Mouse (Mus musculus) midbrain, postnatal 0 days (tissue): ENCODE measurements around the gene Fam172a. TPM values are rescaled to one million over a fixed set of nuclear protein-coding genes. Genes with fewer than 3 reads are reported as not detected.

Experiments used
- ATAC-seq: fragments of 200-750 bp; cut with Nextera tagmentation; 2 replicates; pipeline ENCODE4 v1.8.0; 2017; ENCODE audit warnings: moderate number of reproducible peaks, mild to moderate bottlenecking, moderate TSS enrichment, moderate library complexity; ENCODE audit not compliant: low FRiP score
- DNase-seq: peaks from one replicate; pipeline ENCODE4 v3.0.0-alpha.2; 2015; ENCODE audit warnings: low spot score
- H3K27ac ChIP-seq: fragments of 300-500 bp; sonication (generic); 2 replicates; pipeline ENCODE4 v1.5.1; 2014; ENCODE audit warnings: low read depth, mild to moderate bottlenecking, low read length, mixed read lengths
- H3K27me3 ChIP-seq: fragments of 300-500 bp; sonication (generic); 2 replicates; pipeline ENCODE4 v1.6.1; 2014; ENCODE audit warnings: low read length, control low read depth, mixed read lengths; ENCODE audit not compliant: insufficient read depth
- H3K36me3 ChIP-seq: fragments of 300-500 bp; sonication (generic); 2 replicates; pipeline ENCODE4 v1.6.1; 2014; ENCODE audit warnings: low read length, control low read depth, mixed read lengths; ENCODE audit not compliant: insufficient read depth
- H3K4me1 ChIP-seq: fragments of 300-500 bp; sonication (generic); 2 replicates; pipeline ENCODE4 v1.6.1; 2014; ENCODE audit warnings: mild to moderate bottlenecking, control low read depth, antibody characterized with exemption, low read length, mixed read lengths; ENCODE audit not compliant: insufficient read depth
- H3K4me2 ChIP-seq: fragments of 300-500 bp; sonication (generic); 2 replicates; pipeline ENCODE4 v1.6.1; 2014; ENCODE audit warnings: low read depth, mild to moderate bottlenecking, low read length, mixed read lengths; ENCODE audit not compliant: poor library complexity, severe bottlenecking
- H3K4me3 ChIP-seq: fragments of 300-500 bp; sonication (generic); 2 replicates; pipeline ENCODE4 v1.5.1; 2014; ENCODE audit warnings: low read depth, mild to moderate bottlenecking, low read length, moderate library complexity
- H3K9ac ChIP-seq: fragments of 300-500 bp; sonication (generic); replicated peaks from 2 replicates; pipeline ENCODE4 v1.6.1; 2014; ENCODE audit warnings: mild to moderate bottlenecking, low read length, moderate library complexity, mixed read lengths; ENCODE audit not compliant: poor library complexity, severe bottlenecking
- H3K9me3 ChIP-seq: fragments of 300-500 bp; sonication (generic); 2 replicates; pipeline ENCODE4 v1.6.1; 2016; ENCODE audit warnings: low read length, control low read depth
- CTCF ChIP-seq: IDR thresholded peaks from 2 replicates; pipeline ENCODE4 v1.5.1; 2016; ENCODE audit warnings: antibody characterized with exemption, mild to moderate bottlenecking
- WGBS: fragments of 180-500 bp; shearing (Covaris S2); extraction: QIAGEN DNeasy Blood & Tissue Kit; methylation state at CpG from one replicate; pipeline ENCODE4 v1.1.7; 2014; 5-methylcytosine and 5-hydroxymethylcytosine counted together
- polyA plus RNA-seq: library from polyadenylated mRNA; unstranded; fragments of >200 nt; fragmentation: Nextera tagmentation; extraction: Ambion mirVana; gene quantifications from 2 replicates; pipeline ENCODE4 v1.2.1, GENCODE M21; 2015
- total RNA-seq: library from RNA; depleted of rRNA; stranded (reverse); fragments of >200 nt; gene quantifications from 2 replicates; pipeline ENCODE4 v1.2.3, GENCODE M21; 2014

Gene Fam172a
- total and polyA plus RNA-seq, 2 experiments from 2014 or later = 25.3 to 43.4 TPM

DNA sequence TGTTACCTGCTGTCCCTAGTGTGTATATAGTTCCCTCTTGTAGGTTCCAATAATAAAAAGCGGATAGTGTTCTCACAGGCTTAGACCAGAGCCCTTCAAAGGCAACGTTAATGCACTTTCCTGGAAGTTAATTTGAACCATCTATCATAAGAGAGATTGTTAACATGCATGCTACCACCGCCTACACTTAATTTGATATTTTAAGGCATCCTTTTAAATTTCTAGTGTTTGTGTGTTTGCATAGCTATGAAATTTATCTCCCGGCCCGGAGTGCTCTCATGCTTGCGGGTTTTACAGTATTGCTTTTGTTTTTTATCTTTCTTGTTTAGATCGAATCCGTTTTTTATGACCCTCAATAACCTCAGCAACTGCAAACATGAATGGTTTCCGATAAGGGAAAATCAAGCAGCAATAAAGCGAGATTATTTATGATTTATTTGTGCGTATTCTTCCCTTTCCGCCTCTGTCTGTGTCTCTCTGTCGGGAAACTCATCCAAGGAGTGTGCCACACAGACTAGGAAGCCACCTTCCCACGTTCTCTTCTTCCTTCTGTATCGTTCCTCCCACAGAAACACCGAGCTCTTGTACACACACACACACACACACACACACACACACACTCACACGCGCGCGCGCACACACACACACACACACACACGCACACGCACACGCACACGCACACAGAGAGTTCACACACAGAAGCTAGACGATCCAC lies 492.5 kb downstream of the Fam172a start:
- DNase-seq = no peak

DNA sequence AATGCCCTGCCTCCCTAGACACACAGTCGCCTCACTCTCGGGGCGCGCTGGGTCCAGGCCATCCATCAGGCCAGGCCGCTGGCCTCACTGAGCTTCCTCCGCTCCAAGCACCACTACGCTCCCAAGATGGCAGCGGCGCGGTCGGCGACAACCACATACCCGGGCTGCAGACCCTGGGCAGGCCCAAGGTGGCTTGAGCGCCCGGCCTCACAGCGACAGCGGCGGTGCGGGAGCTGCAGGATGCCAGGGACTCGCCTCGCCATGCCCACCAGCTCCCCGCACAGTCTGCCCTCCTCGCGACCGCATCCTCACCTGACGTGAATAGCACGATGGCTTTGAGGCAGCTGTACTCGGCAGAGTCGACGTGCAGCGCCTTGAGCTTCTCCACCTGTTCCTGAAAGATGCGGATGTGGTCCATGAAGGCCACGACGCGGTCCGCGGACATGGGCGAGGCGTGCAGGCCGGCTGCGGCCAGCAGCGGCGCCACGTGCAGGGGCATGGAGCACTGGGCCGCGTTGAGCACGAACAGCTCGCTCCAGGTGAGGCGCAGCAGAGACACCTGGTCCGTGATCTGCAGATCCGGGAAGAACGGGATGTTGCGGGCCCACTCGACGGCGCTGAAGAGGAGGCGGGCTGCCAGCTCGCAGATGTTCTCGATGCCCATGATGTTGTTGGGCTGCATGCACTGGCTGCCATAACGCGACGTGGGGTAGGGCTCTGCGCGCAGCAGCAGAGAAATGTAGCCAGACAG lies 493.2 kb downstream of the Fam172a start:
- WGBS = 2% methylated on average over 63 of the region's 64 CpGs
- peak overlapping the region; percentile 72 for H3K9ac ChIP-seq
- no peaks in the 10 kb centered on the region for H3K27me3 ChIP-seq
- DNase-seq = no peak
- peak; percentile 41; the same call in 1 of the 2 replicates for ATAC-seq
- no peaks in the 10 kb centered on the region for H3K9me3 ChIP-seq
- H3K4me3 ChIP-seq = peak overlapping the region; percentile 87
- peaks cover 2% of the 10 kb centered on the region; the same call in 1 of the 2 replicates for H3K4me1 ChIP-seq
- H3K4me2 ChIP-seq = peak overlapping the region; percentile 56
- peak overlapping the region; percentile 81 for H3K27ac ChIP-seq
- H3K36me3 ChIP-seq = peaks cover 5% of the 10 kb centered on the region; the same call in 1 of the 2 replicates
- no peak for TF ChIP-seq CTCF

More for the DNA sequence above, 492.5 kb downstream of the Fam172a start:
- no peak for TF ChIP-seq CTCF
- Histone ChIP-seq H3K36me3 (peaks cover 7% of the 10 kb centered on the region; the same call in 1 of the 2 replicates), H3K4me2 (peak overlapping the region; percentile 56), H3K9ac (peak overlapping the region; percentile 72), H3K27ac (peak overlapping the region; percentile 81), H3K27me3 (no peaks in the 10 kb centered on the region), H3K9me3 (no peaks in the 10 kb centered on the region), H3K4me1 (peaks cover 2% of the 10 kb centered on the region; the same call in 1 of the 2 replicates), H3K4me3 (peak overlapping the region; percentile 87)
- WGBS = 25% methylated on average over 17 of the region's 26 CpGs
- no peak for ATAC-seq

DNA sequence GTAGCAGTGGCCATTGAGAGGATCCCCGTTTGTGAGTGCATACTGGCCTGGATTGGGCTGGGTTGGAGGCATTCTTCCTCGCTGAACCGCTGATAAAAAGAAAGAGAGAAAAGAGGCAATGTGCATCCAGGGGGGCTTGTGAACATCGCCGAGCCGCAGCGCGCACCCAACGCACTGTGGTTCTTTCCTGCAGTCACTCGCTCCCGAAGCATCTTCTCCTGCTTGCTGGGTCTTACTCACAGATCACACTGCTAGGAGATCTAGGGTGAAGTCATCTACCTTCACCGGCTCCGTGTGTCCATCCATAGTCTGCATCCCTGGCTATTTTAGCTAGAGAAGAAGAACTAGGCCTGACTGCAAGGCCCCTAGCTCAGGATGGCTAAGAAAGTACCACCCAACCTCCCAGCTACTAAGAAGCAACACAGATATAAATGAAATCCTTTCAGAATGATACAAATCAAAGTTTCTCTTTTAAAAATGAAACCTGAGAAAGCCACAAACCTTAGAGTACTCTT lies 493.8 kb downstream of the Fam172a start:
- ATAC-seq (no peak), DNase-seq (no peak)
- Histone ChIP-seq H3K27ac (peak overlapping the region; percentile 81), H3K4me1 (no peaks in the 10 kb centered on the region), H3K36me3 (peaks cover 5% of the 10 kb centered on the region; the same call in 1 of the 2 replicates), H3K27me3 (no peaks in the 10 kb centered on the region), H3K4me2 (peak overlapping the region; percentile 56), H3K9ac (peak overlapping the region; percentile 72), H3K4me3 (peak overlapping the region; percentile 87), H3K9me3 (no peaks in the 10 kb centered on the region)
- WGBS = 16% methylated on average over 12 of the region's 13 CpGs
- no peak for TF ChIP-seq CTCF

DNA sequence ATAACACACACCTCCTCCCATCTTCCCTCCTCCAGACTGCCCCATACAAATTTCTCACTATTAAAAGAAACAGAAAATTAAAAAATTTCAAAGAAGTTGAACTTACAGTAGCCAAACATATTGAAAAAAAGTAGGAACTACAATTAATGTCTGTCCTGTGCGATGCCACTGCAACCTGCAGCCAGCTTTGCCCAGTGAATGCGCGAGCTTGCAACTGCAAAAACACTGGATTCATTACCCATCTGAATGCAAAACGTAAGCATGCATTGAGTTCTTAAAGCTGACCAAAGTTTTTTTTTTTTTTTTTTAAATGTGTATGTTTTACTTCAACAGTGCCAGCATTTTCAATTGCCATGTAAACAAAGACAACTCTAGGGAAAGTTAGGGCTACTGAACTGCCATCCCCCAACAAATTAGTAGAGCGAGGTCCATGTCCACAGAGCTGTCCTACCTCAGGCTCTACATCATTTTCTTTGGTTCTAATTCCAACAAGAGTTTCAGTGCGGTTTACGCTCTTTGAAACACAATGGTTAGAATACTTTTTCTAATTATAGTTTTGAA lies 494.5 kb downstream of the Fam172a start:
- Histone ChIP-seq H3K9me3 (no peaks in the 10 kb centered on the region), H3K27me3 (no peaks in the 10 kb centered on the region), H3K4me1 (no peaks in the 10 kb centered on the region), H3K9ac (peak overlapping the region; percentile 42; the same call in 1 of the 2 replicates), H3K27ac (peak overlapping the region; percentile 81; the same call in 1 of the 2 replicates), H3K36me3 (peaks cover 5% of the 10 kb centered on the region; the same call in 1 of the 2 replicates), H3K4me3 (peak overlapping the region; percentile 87), H3K4me2 (peak overlapping the region; percentile 56)
- WGBS = 17% methylated on average over 7 of the region's 7 CpGs
- no peak for ATAC-seq
- no peak for DNase-seq
- no peak for TF ChIP-seq CTCF

DNA sequence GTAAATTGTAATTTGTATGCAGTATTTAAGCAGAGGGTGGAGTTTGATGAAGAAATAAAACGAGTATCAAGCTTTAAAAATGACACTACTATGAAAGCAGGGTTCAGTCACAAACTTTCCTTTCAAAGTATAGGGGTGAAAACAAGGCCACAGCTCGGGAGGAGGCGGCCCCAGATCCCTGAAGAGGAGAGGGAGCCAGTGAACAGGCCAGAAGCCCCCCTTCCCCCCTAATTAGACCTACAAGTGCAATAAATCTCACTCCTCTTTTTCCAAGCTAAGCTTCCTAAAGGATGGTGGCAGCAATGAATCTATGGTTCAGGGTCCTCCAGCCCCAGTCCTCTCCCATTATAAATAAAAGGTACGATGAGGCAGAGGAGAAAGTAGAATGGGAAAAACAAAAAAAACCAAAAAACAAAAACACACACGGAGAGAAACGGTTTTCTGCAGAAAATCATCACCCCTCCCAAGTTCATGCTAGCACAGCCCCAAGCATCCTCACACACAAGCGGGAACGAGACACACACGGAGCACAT lies 495.5 kb downstream of the Fam172a start:
- Histone ChIP-seq H3K4me1 (no peaks in the 10 kb centered on the region), H3K9me3 (no peaks in the 10 kb centered on the region), H3K27me3 (no peaks in the 10 kb centered on the region), H3K27ac (peak overlapping the region; percentile 96), H3K9ac (peak overlapping the region; percentile 85), H3K4me2 (peak overlapping the region; percentile 83), H3K36me3 (peaks cover 5% of the 10 kb centered on the region; the same call in 1 of the 2 replicates), H3K4me3 (peak overlapping the region; percentile 87)
- ATAC-seq (no peak), DNase-seq (no peak)
- no peak for TF ChIP-seq CTCF
- under 1% methylated on average over 9 of the region's 9 CpGs for WGBS
